Mouse (Mus musculus): ENCODE measurements around the gene Ptprm. TPM values are rescaled to one million over a fixed set of nuclear protein-coding genes. Genes with fewer than 3 reads are reported as not detected.

Gene Ptprm
- polyA plus RNA-seq, 1 experiment: 20.1 TPM

DNA sequence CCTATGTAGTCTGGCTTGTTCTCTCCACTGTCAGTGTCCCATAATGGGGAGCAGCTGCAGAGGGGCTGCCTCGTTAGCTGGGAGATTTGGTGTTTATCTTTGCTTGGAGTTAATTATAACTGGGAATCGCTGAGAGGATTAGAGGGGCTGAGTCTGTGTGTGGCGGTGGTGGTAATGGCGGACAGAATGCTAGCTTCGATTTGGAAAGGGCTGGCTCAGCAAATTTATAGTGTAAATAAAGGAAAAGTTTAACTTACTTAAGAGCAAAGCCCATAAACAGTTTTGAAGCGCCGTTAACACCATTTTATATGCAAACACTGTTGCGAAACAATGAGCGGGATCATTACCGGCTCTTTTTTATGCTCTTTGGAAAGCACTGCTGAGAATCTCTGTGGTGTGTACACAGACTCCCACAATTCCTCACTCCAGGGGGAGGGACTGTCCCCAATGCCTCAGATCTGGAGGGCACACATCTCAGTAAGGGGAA is 597.2 kb downstream of the Ptprm start:
- peak; percentile 92 for DNase-seq (ENCODE audit: low read depth)
- TF ChIP-seq CTCF (IDR thresholded peaks at IDR 0.05; ENCODE audit: borderline replicate concordance, extremely low read depth, insufficient read depth, insufficient read length) (no peak), POLR2A (IDR thresholded peaks at IDR 0.05; ENCODE audit: borderline replicate concordance, extremely low read depth, insufficient read depth, insufficient read length, poor library complexity, severe bottlenecking) (no peak)

DNA sequence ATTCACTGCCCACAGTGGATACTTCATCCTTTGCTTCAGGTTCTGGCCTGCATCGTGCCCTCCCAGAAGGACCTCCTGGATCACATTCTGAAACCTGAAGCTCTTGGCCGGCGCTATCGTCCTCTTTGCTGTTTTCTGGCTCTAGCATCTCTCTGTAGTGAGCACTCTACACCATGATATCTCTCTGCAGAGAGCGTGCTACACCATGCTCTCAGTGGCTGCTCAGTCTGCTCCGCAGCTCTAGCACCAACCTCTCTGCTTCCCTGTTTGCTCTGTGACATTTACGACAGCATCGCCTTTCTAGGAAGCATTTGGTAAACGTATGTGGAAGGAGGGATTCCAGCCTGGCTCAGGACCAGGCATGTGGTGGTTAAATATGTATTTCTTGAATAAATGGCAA is 597.8 kb downstream of the Ptprm start:
- no peak for DNase-seq (ENCODE audit: low read depth)
- no peak for TF ChIP-seq POLR2A (IDR thresholded peaks at IDR 0.05; ENCODE audit: borderline replicate concordance, extremely low read depth, insufficient read depth, insufficient read length, poor library complexity, severe bottlenecking)
- no peak for TF ChIP-seq CTCF (IDR thresholded peaks at IDR 0.05; ENCODE audit: borderline replicate concordance, extremely low read depth, insufficient read depth, insufficient read length)

DNA sequence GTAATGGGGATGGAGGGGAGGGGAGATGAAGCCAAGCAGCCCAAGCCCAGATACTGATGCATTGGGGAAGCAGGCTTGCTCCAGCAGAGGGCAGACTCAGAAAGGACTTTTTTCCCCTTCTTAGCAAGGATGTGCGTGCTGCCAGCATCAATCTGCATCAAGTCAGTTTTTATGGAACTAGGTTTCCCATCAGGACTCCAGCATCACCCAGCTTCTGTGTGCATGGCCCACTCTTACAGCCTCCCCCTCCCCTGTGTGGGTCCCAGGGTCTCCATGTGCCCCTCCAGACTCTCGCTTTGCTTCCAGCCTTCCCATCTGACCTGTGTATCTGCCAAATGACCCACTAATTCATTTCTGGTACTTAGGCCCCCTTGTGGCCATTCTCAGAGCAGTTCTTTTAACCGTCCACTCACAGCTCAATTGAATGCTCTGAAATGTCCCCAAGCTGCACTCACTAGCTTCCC is 599.0 kb downstream of the Ptprm start:
- TF ChIP-seq CTCF (IDR thresholded peaks at IDR 0.05; ENCODE audit: borderline replicate concordance, extremely low read depth, insufficient read depth, insufficient read length): peak; percentile 63
- no peak for TF ChIP-seq POLR2A (IDR thresholded peaks at IDR 0.05; ENCODE audit: borderline replicate concordance, extremely low read depth, insufficient read depth, insufficient read length, poor library complexity, severe bottlenecking)
- peak; percentile 85 for DNase-seq (ENCODE audit: low read depth)

DNA sequence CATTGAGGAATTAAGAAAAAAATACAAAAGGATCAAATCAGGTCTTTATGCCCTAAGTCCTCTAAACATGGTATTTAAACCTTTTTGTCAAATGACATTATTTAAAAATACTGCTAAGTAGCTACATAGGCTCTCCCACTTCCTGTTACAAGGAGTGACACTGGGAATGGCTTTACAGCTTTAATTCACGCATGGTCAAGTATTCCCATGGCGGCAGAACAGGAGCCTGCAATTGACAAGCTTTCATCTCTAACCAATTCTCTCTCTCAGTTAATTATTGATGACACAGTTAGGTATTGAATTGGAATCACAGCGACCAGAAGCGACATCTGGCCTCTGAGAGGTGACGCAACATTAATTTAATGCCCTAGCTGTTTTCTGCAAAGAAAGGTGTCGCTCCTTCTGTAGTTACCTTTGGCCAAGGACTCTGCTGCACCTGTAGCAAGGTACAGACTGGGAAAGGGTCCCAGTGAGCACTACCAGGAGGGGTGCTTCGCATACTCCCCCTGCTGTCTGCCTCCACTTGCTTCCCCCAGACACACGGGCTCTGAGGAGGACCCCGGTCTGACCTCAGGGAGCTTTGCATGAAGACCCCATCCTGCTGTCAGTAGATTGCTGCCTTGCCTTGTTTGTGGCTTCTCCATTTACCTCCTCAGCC is 599.9 kb downstream of the Ptprm start:
- no peak for DNase-seq (ENCODE audit: low read depth)
- TF ChIP-seq POLR2A (IDR thresholded peaks at IDR 0.05; ENCODE audit: borderline replicate concordance, extremely low read depth, insufficient read depth, insufficient read length, poor library complexity, severe bottlenecking): no peak
- TF ChIP-seq CTCF (IDR thresholded peaks at IDR 0.05; ENCODE audit: borderline replicate concordance, extremely low read depth, insufficient read depth, insufficient read length): no peak

DNA sequence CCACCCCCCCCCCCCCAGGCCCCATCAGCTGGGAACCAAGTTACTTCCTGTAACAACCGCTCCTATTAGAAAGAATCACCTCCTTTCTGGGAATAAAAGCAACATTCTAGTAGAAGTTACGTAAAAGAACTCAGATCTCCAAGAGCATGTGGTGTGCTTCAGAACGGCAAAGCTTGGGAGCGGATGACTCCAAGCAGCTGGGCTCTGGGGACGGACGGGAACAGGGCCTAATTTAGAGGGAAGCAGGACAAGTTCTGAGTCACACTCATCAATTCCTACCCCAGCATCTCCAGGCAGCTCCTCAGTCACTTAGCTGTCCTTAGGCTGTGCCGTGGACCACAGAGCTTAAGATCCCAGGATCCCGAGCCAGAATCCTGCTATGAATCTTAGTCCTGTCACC is 602.5 kb downstream of the Ptprm start:
- TF ChIP-seq POLR2A (IDR thresholded peaks at IDR 0.05; ENCODE audit: borderline replicate concordance, extremely low read depth, insufficient read depth, insufficient read length, poor library complexity, severe bottlenecking) (no peak), CTCF (IDR thresholded peaks at IDR 0.05; ENCODE audit: borderline replicate concordance, extremely low read depth, insufficient read depth, insufficient read length) (no peak)
- DNase-seq (ENCODE audit: low read depth): no peak

DNA sequence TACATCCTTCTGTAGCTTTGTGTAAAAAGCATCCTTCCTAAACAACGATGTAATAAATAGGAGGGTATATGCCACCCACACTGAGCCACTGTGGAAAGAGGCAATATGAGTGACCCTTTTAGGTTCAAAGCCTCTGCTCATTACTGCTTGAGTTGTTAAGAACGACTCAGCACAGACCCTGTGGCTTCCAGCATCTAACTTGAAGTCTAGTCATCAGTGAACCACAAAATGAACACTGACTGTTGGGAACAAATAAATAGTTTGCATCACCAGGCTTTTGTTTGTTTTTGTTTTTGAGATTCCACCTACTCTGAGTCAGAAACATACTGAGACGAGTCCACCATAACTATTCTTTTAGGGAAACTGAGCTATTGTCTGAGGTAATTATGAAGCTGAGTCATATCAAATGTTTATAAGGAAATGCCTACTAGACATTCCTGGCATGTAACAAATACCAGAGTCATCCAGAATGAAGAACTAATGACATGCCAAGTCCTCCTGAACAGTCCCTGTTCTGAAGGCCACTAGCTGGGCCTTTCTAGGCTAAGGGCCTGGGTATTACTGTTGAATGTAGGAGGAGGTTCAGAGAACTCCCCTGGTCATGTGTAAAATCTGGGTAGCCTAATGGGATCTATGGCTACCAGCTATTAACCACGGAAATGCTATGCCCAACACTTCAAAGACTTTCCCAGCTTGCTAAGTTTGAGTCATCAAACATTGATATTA is 603.6 kb downstream of the Ptprm start:
- DNase-seq (ENCODE audit: low read depth): no peak
- TF ChIP-seq POLR2A (IDR thresholded peaks at IDR 0.05; ENCODE audit: borderline replicate concordance, extremely low read depth, insufficient read depth, insufficient read length, poor library complexity, severe bottlenecking) (no peak), CTCF (IDR thresholded peaks at IDR 0.05; ENCODE audit: borderline replicate concordance, extremely low read depth, insufficient read depth, insufficient read length) (no peak)

DNA sequence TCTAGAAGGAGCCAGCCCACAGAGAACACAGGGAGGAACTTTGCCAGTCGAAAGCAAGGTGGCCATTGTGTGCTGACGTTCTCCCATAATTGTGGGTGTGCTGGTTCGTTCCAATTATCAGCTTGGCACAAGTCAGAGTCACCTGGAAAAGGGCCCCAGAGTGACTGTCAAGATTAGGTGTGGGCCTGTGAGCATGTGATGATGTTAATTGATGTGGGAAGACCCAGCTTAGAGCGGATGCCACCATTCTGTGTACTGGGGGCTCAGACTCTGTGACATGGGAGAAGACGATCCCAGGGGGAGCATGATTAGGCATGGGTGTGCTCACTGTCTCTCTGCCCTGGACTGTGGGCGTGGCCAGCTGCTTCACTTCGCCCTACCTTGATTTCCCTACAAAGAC is 604.3 kb downstream of the Ptprm start:
- no peak for TF ChIP-seq CTCF (IDR thresholded peaks at IDR 0.05; ENCODE audit: borderline replicate concordance, extremely low read depth, insufficient read depth, insufficient read length)
- no peak for TF ChIP-seq POLR2A (IDR thresholded peaks at IDR 0.05; ENCODE audit: borderline replicate concordance, extremely low read depth, insufficient read depth, insufficient read length, poor library complexity, severe bottlenecking)
- no peak for DNase-seq (ENCODE audit: low read depth)

DNA sequence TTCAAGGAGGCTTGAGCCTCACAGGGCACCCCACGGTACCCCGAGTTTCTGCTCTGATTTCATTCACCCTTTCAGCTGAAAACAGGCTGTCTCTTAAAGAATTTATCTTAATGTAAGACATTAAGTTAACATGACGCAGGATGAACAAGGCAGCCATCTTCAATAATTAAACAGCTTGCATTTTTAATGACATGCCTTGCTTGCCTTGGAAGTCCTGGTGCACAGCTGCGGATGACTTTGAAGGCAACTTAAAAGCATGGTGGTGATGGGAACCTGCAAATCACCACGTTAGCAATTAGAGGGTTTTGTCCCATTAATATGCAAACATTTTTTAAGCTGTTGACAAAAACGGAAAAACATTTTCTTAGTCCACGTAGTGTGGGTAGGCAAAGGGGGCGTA is 607.8 kb downstream of the Ptprm start:
- DNase-seq (ENCODE audit: low read depth): peak; percentile 57
- TF ChIP-seq CTCF (IDR thresholded peaks at IDR 0.05; ENCODE audit: borderline replicate concordance, extremely low read depth, insufficient read depth, insufficient read length): no peak
- no peak for TF ChIP-seq POLR2A (IDR thresholded peaks at IDR 0.05; ENCODE audit: borderline replicate concordance, extremely low read depth, insufficient read depth, insufficient read length, poor library complexity, severe bottlenecking)

DNA sequence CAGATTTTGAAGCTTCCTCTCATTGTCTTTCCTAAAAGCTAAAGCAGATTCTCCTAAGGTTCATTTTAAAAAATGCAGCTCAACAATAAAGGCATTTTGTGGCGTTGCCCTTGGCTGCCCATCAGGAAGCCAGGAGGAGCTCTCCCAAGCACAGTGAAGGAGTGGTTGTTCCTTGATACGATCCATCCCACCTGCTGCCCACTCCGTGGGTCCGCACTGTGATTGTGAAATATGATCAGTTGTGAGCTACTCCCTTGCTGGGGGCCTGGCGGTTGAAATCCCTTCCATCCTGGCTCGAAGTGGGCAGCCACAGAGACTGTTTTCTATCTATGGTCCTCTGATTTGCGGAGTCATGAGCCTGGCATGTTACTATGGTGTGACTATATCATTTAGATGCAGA is 610.9 kb downstream of the Ptprm start:
- DNase-seq (ENCODE audit: low read depth): no peak
- TF ChIP-seq CTCF (IDR thresholded peaks at IDR 0.05; ENCODE audit: borderline replicate concordance, extremely low read depth, insufficient read depth, insufficient read length) (no peak), POLR2A (IDR thresholded peaks at IDR 0.05; ENCODE audit: borderline replicate concordance, extremely low read depth, insufficient read depth, insufficient read length, poor library complexity, severe bottlenecking) (no peak)

DNA sequence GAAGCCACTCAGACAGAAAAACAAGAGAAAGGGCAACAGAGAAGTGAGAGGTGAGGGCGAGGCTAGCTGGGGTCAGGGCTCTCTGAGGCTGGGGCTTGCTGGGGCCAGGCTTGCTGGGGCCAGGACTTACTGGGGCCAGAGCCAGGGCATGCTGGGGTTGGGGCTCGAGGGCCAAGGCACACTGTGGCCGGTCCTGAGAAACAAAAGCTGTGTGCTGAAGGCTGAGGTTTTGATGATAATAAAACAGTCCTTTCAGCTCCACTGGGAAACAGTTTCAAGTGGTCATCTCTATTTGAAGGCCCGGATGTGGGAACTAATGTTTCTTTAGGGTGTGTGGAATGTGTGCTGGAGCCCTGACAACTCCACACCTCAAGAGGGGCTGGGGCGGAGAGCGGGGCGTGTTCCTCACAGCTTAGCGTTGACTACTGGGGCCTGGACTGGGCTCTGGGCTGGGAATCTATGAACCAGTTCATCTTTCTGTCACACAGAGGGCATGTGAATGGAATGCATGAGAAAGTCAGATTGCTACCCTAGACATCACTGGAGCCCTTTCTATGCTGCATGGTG is 615.4 kb downstream of the Ptprm start:
- TF ChIP-seq POLR2A (IDR thresholded peaks at IDR 0.05; ENCODE audit: borderline replicate concordance, extremely low read depth, insufficient read depth, insufficient read length, poor library complexity, severe bottlenecking) (no peak), CTCF (IDR thresholded peaks at IDR 0.05; ENCODE audit: borderline replicate concordance, extremely low read depth, insufficient read depth, insufficient read length) (no peak)
- DNase-seq (ENCODE audit: low read depth): no peak

DNA sequence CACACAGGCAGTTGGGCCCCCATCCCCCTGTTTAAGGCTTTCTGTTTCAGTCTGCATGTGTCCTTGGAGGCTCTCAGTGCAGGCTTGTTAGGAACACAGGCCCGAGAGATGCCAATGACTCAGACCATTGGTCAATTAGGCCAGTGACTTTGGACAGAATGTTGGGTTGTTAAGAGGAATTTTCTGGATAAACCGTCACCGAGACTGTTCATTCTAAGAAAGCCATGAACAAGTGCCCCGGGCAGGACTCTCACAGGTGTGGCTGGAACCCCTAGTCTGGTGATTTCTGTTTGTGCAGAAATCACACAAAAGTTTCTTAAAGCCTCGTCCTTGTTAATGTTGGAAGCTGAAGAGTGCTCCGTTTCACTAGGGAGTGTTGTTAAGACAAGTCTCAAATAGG is 615.9 kb downstream of the Ptprm start:
- no peak for DNase-seq (ENCODE audit: low read depth)
- no peak for TF ChIP-seq POLR2A (IDR thresholded peaks at IDR 0.05; ENCODE audit: borderline replicate concordance, extremely low read depth, insufficient read depth, insufficient read length, poor library complexity, severe bottlenecking)
- TF ChIP-seq CTCF (IDR thresholded peaks at IDR 0.05; ENCODE audit: borderline replicate concordance, extremely low read depth, insufficient read depth, insufficient read length): no peak

All from brain, embryonic 14.5 days (tissue).